Mouse (Mus musculus): ENCODE measurements around the gene AL731706.2.

DNA sequence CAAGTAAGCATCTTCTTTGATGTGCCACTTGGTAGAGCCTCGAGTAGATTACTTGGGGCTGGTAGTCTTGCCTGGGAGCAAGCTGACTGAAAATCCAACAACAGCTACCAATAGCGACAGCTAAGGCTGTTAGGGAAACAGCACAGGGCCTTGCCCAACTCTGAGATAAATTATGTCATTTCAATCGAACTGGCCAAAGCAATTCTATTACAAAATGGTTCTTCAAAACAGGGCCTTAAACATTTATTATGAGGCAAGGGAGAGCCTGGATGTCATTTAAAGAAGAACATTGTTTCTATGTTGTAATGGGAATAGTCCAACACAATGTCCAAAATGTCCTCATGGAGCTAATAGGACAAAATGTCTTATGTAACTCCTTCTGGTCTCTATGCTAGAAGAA, 35.1 kb downstream of the AL731706.2 start:
- TF ChIP-seq EP300 (IDR thresholded peaks at IDR 0.05; ENCODE audit: insufficient read depth, low read depth, low read length) (no peak), CTCF (IDR thresholded peaks at IDR 0.05; ENCODE audit: low read depth, low read length) (no peak), POLR2A (IDR thresholded peaks at IDR 0.05; ENCODE audit: insufficient read depth, low read length) (no peak)

Data from ES-Bruce4 (cell line).